Mouse (Mus musculus): Measurements from ENCODE around the gene Hoxd12. TPM values are rescaled to one million over a fixed set of nuclear protein-coding genes. Genes with fewer than 3 reads are reported as not detected.
A peak's percentile ranks its signal among the peaks of the same experiment; 100 is the strongest.

The Hoxd12 gene
- polyA plus RNA-seq, 1 experiment from 2014 or later = not detected

DNA sequence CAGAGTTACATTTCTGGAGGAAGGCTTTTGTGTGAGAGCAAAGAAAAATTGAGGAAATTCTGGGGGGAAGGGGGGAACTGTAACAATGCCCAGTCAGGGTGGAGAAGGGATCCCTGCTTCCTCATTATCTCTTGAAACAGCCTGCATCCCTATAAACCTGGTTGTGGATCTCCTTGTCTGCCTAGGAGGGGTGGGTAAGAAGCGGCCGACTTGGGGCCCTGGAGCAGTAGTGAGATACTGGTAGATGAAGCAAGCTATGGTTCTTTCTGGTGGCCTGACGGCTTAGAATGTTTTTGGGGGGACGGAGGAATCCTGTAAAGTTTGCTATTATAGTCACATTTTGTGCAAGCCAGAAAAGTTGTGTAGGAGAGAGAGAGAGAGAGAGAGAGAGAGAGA, 18.6 kb downstream of the Hoxd12 start:
- no peak for ATAC-seq
- Histone ChIP-seq H3K27ac (ENCODE audit: low read depth) (no peak overlapping the region), H3K4me3 (ENCODE audit: low read depth, low read length) (no peak overlapping the region), H3K4me1 (ENCODE audit: insufficient read depth) (peaks cover 9% of the 10 kb centered on the region), H3K9ac (replicated peaks) (no peak overlapping the region), H3K4me2 (ENCODE audit: low read depth, low read length) (no peak overlapping the region), H3K36me3 (replicated peaks; ENCODE audit: insufficient read depth, low read length) (no peaks in the 10 kb centered on the region), H3K9me3 (ENCODE audit: low read length) (no peaks in the 10 kb centered on the region), H3K27me3 (ENCODE audit: insufficient read depth, low read length) (peaks cover 100% of the 10 kb centered on the region)
- WGBS (ENCODE audit: insufficient replicate concordance) = 14% methylated on average over 4 of the region's 4 CpGs
- no peak for DNase-seq
- no peak for TF ChIP-seq CTCF (IDR thresholded peaks at IDR 0.05; ENCODE audit: low read depth)
- TF ChIP-seq EP300 (IDR thresholded peaks at IDR 0.05; ENCODE audit: low read depth) = no peak

DNA sequence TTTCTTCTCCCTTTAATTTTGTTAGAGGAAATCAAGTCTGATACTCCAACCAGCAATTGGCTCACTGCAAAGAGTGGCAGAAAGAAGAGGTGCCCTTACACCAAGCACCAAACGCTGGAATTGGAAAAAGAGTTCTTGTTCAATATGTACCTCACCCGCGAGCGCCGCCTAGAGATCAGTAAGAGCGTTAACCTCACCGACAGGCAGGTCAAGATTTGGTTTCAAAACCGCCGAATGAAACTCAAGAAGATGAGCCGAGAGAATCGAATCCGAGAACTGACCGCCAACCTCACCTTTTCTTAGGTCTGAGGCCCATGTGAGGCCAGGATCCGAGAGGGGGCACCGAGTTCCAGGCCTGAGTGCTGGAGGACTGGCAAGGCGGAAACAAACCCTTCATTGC, 19.3 kb downstream of the Hoxd12 start:
- 4% methylated on average over 16 of the region's 16 CpGs for WGBS (ENCODE audit: insufficient replicate concordance)
- DNase-seq (no peak), ATAC-seq (no peak)
- Histone ChIP-seq H3K9ac (replicated peaks) (no peak overlapping the region), H3K4me2 (ENCODE audit: low read depth, low read length) (no peak overlapping the region), H3K36me3 (replicated peaks; ENCODE audit: insufficient read depth, low read length) (no peaks in the 10 kb centered on the region), H3K9me3 (ENCODE audit: low read length) (no peaks in the 10 kb centered on the region), H3K27me3 (ENCODE audit: insufficient read depth, low read length) (peaks cover 100% of the 10 kb centered on the region), H3K27ac (ENCODE audit: low read depth) (no peak overlapping the region), H3K4me1 (ENCODE audit: insufficient read depth) (peaks cover 11% of the 10 kb centered on the region), H3K4me3 (ENCODE audit: low read depth, low read length) (no peak overlapping the region)
- TF ChIP-seq CTCF (IDR thresholded peaks at IDR 0.05; ENCODE audit: low read depth) (peak; percentile 40), EP300 (IDR thresholded peaks at IDR 0.05; ENCODE audit: low read depth) (no peak)

- 17% methylated on average over 1 of the region's 1 CpGs for WGBS (ENCODE audit: insufficient replicate concordance)
- no peak for DNase-seq
- no peak overlapping the region for H3K4me3 ChIP-seq (ENCODE audit: low read depth, low read length)
Measured at GRCm38 (mm10) chr2:74695383-74695782, 20.6 kb downstream of the Hoxd12 start.

DNA sequence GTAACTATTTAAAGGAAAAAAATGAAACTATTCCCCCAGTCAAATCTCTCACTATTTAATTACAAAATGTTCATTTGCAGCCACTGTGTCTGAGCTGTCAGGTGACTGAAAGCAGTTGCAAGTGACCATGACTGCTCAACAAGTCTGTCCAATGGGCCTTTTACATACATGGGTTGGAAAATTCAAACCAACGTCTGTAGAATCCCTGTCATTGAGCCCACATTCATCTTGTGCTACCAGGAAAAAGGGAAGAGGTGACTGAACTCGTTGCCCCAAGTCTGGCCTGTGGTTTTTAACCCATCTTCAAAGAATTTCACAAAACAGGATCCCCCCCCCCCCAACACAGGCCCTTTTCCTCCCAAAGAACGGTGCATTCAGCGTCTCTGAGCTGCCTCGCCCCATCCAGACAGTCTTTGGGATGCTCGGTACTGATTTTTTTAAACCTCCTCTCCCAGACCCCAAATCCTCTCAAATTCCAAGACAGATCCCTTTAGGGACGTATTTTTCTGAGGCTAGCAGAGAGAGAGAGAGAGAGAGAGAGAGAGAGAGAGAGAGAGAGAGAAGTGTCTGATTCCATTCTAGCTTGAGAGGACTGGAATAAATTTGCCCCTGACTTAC, 21.1 kb downstream of the Hoxd12 start:
- no peak overlapping the region for H3K4me3 ChIP-seq (ENCODE audit: low read depth, low read length)
- no peak for DNase-seq
- H3K9ac ChIP-seq (replicated peaks) = no peak overlapping the region
- ATAC-seq = no peak
- peaks cover 100% of the 10 kb centered on the region for H3K27me3 ChIP-seq (ENCODE audit: insufficient read depth, low read length)
- no peak overlapping the region for H3K4me2 ChIP-seq (ENCODE audit: low read depth, low read length)
- no peaks in the 10 kb centered on the region for H3K36me3 ChIP-seq (replicated peaks; ENCODE audit: insufficient read depth, low read length)
- H3K27ac ChIP-seq (ENCODE audit: low read depth) = no peak overlapping the region
- WGBS (ENCODE audit: insufficient replicate concordance) = 14% methylated on average over 7 of the region's 7 CpGs
- TF ChIP-seq CTCF (IDR thresholded peaks at IDR 0.05; ENCODE audit: low read depth) = no peak
- no peaks in the 10 kb centered on the region for H3K9me3 ChIP-seq (ENCODE audit: low read length)
- peaks cover 11% of the 10 kb centered on the region for H3K4me1 ChIP-seq (ENCODE audit: insufficient read depth)

More at GRCm38 (mm10) chr2:74695383-74695782, 20.6 kb downstream of the Hoxd12 start:
- TF ChIP-seq EP300 (IDR thresholded peaks at IDR 0.05; ENCODE audit: low read depth) (no peak), CTCF (IDR thresholded peaks at IDR 0.05; ENCODE audit: low read depth) (no peak)
- no peaks in the 10 kb centered on the region for H3K9me3 ChIP-seq (ENCODE audit: low read length)
- ATAC-seq = no peak
- H3K4me2 ChIP-seq (ENCODE audit: low read depth, low read length) = no peak overlapping the region
- no peak overlapping the region for H3K9ac ChIP-seq (replicated peaks)
- no peak overlapping the region for H3K27ac ChIP-seq (ENCODE audit: low read depth)
- H3K4me1 ChIP-seq (ENCODE audit: insufficient read depth) = peaks cover 11% of the 10 kb centered on the region
- H3K36me3 ChIP-seq (replicated peaks; ENCODE audit: insufficient read depth, low read length) = no peaks in the 10 kb centered on the region
- peaks cover 100% of the 10 kb centered on the region for H3K27me3 ChIP-seq (ENCODE audit: insufficient read depth, low read length)

DNA sequence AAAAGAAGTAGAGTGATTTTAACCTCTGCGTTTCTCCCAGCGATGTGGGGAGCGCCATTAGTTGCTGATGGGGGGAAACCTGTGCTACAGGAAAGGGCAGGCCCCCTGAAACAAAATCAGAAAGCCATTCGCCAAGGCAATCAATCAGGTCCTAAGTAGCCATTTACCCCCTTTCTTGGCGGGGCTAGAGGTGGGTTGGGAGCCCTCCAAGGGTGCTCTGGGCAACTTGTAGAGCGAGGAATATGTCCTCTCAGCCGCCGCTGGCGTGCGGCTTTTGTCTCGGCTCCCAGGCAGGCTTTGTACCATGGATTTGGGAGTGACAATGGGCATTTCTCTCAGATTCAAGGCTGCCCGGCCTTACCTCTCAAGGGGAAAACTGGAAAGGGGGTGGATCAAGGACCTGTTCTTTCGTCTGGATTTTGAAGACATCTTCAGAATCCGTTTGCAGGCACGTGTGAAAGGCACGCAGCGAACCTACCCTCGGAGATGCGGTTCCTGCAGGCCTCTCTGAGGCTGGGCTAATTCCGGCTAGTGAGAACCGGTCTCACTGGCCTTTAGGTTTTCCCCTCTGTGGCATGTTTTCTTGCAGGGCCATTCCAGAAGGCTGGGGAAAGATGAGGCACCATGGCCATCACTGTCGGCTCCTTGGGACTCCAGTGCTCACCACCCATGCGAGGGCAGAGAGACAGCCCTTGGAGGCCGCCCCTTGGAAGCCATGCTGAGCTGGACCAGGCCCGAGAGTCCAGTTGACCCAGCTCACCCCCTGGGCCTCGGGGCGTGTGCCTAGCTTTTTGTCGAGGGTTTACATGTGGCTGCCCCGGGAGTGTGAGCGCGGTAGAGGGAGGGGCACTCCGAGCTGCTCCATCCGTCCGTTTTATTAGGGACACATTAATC, 21.9 kb downstream of the Hoxd12 start:
- H3K27ac ChIP-seq (ENCODE audit: low read depth) = no peak overlapping the region
- H3K27me3 ChIP-seq (ENCODE audit: insufficient read depth, low read length) = peaks cover 100% of the 10 kb centered on the region
- 5% methylated on average over 34 of the region's 34 CpGs for WGBS (ENCODE audit: insufficient replicate concordance)
- ATAC-seq = no peak
- no peak for DNase-seq
- H3K9ac ChIP-seq (replicated peaks) = no peak overlapping the region
- H3K36me3 ChIP-seq (replicated peaks; ENCODE audit: insufficient read depth, low read length) = no peaks in the 10 kb centered on the region
- no peak overlapping the region for H3K4me3 ChIP-seq (ENCODE audit: low read depth, low read length)
- peaks cover 11% of the 10 kb centered on the region for H3K4me1 ChIP-seq (ENCODE audit: insufficient read depth)
- TF ChIP-seq CTCF (IDR thresholded peaks at IDR 0.05; ENCODE audit: low read depth) (no peak), EP300 (IDR thresholded peaks at IDR 0.05; ENCODE audit: low read depth) (no peak)
- no peaks in the 10 kb centered on the region for H3K9me3 ChIP-seq (ENCODE audit: low read length)
- H3K4me2 ChIP-seq (ENCODE audit: low read depth, low read length) = no peak overlapping the region

GRCm38 (mm10) chr2:74697567-74698121, 22.8 kb downstream of the Hoxd12 start, which contains the start of gene Hoxd9:
Hoxd9 (plus strand) TSS chr2:74697727.
- 2% methylated on average over 43 of the region's 43 CpGs for WGBS (ENCODE audit: insufficient replicate concordance)
- H3K27me3 ChIP-seq (ENCODE audit: insufficient read depth, low read length) = peaks cover 98% of the 10 kb centered on the region

More at GRCm38 (mm10) chr2:74697567-74698121, 22.8 kb downstream of the Hoxd12 start, which contains the start of gene Hoxd9:
- Histone ChIP-seq H3K27ac (ENCODE audit: low read depth) (no peak within 1 kb of the TSS), H3K4me3 (ENCODE audit: low read depth, low read length) (peak within 1 kb of the TSS; percentile 35), H3K36me3 (replicated peaks; ENCODE audit: insufficient read depth, low read length) (no peaks in the 10 kb centered on the region), H3K4me2 (ENCODE audit: low read depth, low read length) (peak within 1 kb of the TSS; percentile 58), H3K9me3 (ENCODE audit: low read length) (no peaks in the 10 kb centered on the region), H3K9ac (replicated peaks) (no peak within 1 kb of the TSS), H3K4me1 (ENCODE audit: insufficient read depth) (peaks cover 11% of the 10 kb centered on the region)
- DNase-seq (no peak), ATAC-seq (peak; percentile 44; the same call in 1 of the 2 replicates)
- TF ChIP-seq CTCF (IDR thresholded peaks at IDR 0.05; ENCODE audit: low read depth) (no peak), EP300 (IDR thresholded peaks at IDR 0.05; ENCODE audit: low read depth) (no peak)
